Mouse (Mus musculus) heart, postnatal 4 days (tissue): ENCODE measurements at regions not wholly inside any gene's neighbourhood (a gene's known extent, or its start where the extent isn't known, plus 50 kb on each side); places are given as distances from the start of the nearest gene placed in this dataset.
A peak's percentile ranks its signal among the peaks of the same experiment; 100 is the strongest.

Experiments used
- DNase-seq: peaks from one replicate; pipeline ENCODE4 v3.0.0; 2021

DNA sequence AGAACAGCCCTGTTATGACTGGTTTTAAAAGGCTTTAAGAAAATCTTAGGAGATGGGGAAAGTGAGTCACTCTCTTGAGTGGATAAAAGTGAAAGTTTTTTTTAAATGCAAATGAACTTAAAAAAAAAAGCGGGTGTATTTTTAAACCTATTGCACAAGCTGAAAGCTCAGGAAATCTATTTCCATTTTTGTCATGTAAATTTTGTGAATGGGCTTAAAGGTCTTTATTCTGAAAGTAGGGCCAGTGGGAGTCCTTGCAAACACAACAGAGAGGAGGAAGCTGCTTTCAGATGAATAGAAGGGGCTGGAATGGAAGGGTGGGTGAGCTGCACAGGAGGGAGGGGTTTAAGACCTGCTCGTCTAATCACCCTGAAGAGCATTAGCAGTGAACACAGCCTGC lies 62.9 kb downstream of the Fam84a start:
- DNase-seq = no peak

DNA sequence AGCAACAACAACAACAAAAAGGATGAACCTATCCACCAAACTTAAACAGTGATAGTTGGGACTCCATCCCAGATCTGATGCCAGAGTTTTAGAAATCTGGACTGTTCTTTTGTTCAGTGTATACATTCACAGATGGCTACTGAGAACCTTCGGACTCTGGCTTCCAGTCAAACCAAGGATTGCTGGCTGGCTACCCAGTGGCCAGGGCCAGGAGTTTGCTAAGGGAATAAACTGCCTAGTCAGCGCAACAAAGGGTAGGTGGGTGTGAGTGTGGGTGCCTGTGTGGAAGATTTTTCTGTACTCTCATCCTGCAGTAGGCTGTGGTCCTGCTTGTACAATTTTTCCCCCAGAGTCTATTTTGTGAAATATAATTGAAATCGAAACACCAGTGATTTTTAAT lies 69.1 kb downstream of the Fam84a start:
- no peak for DNase-seq

DNA sequence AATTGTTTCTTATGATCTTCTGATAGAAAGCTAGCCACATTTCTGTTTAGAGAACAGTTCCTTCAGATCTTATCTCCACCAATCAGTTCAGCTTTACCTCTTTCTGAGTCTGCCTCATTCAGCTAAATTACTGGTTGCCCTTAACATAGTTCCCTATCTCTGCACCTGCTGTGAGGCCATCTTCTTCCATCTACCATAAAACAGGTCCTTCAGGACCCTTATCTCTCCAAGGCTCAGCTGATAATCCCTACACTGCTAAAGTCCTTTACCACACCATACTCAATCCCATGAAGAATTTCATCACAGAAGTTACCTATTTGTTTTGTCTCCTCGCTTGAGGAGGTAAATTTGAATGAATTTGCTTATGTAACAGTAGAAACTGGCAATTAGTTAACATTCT lies 72.0 kb downstream of the Fam84a start:
- no peak for DNase-seq

DNA sequence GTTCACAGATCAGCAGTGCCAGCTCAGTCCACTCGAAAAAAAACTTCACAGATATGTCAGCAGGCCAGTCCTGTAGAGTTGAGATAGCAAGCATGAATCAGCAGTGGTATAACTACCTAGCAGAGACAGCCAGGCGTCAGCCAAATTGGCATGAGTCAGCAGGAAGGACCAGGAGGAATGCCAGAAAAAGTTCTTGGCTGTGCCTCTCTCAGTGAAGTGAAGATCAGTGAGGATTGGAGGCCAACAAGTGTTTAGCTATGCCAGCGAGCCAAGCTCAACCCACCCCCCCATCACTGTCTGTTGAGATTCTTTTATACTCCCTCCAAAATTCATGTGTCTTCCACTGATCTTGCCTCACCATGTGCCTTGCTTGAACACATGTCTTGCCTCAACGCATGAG lies 82.8 kb downstream of the Fam84a start:
- peak; percentile 32 for DNase-seq

DNA sequence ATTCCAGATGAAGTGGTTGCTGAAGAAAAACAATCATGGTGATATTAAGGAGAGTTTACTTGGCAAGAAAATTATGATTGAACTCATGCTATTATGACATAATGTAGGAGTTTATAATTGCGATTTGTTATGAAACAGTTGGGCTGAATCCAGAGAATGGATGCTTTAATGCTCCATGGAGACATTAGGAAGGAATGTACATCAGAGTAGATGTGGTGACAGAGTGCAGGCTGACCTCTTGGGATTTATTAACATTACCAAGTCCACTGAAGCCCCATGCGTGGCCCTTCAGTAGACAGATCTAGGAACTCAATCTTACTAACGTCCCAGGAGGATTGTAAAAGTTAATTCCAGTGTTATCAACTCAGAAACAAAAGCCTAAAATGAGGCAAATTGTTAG lies 86.5 kb downstream of the Fam84a start:
- no peak for DNase-seq

DNA sequence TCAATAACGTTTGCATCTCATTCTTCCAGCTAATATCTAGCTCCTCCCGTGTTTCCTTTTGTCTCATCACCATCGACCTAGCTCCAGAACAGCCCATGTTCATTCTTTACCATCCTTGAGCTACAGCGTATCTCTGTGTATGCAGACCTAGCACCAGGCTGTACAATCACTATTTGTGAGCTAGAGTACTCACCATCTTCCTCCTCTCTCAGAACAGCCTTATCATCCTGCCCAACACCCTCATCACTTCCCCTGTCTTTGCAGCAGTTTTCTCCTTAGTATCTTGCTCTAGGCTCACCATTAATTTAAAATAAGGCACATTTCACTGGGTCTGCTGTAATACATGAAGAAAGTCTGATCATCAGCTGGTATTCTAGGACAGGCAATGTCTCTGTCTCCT lies 88.6 kb downstream of the Fam84a start:
- no peak for DNase-seq

DNA sequence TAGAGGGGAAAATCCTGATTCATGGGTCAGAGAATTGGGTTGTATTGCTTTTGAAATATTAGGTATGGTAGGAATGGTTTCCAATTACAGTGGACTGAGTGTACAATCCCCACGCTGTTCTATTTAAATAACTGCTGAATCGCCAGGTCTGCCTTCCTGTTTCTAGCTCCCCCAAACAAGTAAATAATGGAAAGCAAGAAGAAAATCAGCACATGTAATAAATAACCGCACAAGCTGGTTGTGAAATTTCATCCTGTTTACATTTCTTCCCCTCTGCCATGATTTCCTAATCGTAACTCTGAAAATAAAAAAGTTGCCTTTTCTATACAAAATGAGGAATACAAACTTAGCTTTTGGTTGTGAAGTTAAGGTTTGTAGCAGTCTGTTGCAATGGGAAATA lies 95.7 kb downstream of the Fam84a start:
- DNase-seq = no peak

DNA sequence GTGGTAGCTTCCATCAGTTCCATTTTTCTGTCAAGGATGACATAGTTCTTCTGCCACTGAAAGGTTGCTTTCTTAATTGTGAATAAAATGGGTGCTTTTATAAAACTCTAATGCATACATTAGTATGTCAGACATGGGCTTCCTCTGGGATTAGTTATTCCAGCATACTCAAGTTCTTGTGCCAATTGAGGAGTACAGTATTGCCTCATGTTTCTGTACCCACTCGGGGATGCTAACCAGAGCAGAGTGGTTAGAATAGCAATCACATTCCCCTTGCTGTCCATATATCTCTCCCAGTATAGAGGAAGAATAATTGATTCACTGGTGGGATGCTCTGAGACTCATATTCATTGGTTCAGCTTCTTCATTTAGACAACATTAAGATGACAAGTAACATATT lies 119.5 kb downstream of the Fam84a start:
- no peak for DNase-seq

DNA sequence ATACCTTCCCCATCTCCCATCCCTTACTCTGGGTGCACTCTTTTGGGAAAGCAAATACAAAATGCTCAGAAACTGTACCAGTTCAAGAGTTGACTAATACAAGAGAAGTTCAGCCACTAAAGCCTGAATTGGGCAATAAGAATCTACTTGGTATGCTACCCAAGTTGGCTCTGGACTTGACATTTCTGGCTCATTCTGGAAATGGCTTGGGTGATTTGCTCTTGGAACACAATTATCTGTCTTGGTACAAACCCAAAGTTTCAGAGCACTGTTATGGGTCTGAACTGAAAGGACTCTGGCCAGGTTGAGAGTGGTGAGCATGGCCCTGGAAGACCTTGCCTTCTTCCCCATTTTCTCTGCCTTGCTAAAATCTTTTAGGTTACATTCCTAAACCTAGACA lies 136.6 kb downstream of the Fam84a start:
- DNase-seq = no peak

DNA sequence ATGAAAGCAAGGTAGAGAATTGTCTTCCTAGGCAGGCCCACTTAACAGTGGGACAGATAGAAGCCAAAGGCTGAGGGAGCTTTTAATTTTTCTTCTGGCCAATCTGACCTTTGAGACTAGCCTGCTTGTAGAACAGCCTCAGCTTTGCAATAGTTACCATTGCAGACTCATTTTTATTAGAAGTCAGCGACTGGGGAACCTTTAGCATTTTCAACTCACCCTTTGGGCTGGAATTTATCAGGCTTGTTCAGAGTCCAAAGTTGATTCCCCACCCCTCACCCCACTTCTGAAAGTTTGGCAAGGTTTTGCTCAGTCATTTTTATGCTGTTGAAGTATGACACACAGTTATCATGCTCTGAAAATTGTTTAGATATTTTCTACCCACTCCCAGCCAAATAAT lies 145.9 kb downstream of the Fam84a start:
- DNase-seq = no peak

DNA sequence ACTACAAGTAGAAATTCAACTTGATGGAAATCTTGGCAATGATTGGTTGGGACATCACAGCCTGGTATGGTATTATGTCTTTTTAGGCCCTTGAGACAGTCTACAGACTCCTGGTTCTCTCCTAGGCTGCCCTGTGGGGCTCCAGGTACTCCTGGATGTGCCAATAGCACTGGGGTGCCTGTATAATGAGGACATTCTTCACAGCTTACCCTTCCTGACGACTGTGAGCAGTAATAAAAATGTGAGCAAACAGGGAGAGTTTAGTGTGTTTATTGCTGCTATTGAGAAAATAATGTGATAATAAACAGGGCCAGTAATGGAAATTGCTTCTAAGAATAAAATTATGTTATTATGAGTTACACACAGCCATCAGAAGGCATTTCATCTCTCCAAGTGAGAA lies 150.2 kb downstream of the Fam84a start:
- DNase-seq = no peak

DNA sequence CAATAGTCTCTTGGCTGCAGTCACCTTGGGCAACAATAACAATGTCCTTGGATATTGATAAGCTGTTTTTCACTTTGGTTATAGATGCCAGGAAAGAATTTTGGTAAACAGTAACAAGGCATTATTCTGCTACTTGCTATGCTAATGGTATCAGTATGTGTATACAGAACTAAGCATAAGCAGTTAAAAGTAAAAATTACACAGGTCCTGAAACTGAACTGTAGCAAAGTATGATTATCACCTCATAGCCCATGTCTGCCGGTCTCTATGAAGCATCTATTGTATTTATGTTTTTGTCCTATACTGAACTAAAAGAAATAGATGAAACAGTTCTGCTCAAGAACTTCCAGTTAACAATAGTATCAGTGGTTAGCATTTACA lies 167.5 kb downstream of the Fam84a start:
- no peak for DNase-seq

DNA sequence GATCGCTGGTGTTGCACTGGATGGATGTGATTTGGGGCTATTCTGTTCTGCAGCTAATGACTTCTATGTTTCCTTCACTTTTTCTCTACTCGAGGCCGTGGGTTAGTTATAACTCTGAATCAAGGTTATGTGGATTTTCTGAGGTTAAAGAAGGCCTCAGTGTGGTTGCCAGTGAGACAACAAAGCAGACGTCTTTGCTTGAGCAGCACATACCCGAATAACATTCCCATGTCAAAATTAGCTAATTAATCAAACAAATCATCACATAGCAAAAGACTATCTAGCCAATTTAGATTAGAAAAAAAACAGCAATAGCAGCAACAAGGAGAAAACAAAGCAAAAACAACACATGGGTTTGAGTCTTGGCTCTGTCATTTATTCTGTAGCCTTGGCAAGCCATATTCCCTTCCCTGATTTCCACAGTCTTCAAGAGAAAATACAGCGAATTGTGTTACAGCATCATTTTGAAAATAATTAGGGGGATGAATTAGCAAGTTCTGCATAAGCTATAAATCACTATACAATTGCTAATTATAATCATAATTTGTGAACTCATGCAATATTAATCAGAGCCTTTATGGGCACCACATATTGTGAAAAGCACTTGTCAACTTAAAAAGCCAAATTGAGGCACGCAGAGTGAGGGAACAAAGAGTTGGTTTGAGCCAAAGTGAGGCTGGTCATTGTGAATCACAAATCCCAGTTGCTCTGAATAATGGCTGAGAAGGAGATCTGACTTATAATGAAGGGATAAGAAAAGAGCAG lies 168.0 kb downstream of the Fam84a start:
- DNase-seq = no peak

DNA sequence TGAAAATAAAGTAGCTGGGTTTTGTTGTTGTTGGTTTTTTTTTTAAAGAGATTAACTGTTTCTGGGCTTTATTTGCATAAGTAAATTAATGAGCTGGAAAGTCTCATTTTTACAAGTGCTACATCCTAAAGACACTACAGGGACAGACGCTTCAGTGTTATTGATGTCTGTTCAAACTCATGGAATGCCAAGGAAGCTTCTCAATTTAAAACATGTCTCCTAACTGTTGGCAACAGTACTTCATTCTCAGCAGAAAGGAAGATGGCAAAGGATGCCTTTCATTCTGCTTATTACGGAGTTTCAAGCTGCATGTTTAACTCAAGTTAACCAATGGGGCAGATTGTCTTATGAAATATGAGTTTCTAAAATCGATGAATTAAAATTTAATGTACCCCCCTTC lies 187.3 kb downstream of the Fam84a start:
- no peak for DNase-seq

DNA sequence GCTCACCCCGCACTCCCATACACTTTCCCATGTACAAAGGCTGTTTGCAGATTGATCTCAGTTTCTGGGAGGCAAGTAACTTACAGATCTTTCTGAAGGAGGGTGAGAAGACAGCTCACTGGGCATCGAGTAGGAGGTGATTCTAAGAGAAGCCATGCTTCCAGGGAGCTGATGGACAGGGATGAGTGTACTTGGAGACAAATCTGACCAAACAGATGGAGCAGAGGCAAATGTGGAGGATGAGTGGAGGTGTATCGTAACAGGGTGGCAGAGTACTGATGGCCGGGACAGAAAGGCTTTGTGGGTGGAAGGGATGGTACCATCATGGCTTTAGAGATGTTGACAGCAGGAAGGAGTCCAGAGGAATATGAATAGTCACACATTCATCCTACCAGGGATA lies 212.4 kb downstream of the Fam84a start:
- no peak for DNase-seq

DNA sequence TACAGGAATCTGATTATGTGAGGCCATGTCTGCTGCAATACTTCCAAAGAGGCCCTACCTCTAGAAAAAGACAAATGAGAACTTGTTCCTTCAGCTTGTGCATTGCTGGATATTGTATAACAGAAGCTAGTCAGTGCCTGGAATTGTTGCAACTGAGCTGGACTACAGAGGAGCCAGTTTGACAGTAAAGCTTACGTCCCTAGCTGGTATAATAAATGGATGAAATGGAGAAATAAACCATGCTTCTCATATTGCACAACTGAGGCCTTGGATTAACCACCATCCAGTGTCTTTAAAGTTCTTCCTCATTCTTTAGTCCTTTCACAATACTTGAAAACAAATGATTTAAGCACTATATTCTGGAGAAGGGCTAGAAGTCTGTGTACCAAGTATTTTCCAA lies 230.8 kb downstream of the Fam84a start:
- DNase-seq = no peak

DNA sequence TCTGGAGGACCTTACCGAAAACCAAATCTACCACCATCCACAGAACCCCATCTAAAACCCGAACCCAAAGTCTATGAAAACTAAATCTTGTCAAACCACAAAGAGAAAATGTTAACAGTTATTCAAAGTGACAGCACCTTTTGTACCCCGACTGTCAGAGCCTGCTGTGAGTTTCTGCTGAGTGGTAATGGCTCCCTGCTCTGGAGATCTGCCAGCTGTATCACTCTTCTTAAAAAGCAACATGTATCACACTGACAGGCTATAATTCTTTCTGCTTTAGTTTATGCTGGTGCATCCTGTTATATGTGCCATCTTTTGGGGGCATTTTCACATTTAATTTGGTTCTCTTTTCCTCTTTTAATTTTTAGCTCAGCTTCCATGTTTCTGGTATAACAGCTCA lies 268.5 kb downstream of the Fam84a start:
- DNase-seq = no peak

DNA sequence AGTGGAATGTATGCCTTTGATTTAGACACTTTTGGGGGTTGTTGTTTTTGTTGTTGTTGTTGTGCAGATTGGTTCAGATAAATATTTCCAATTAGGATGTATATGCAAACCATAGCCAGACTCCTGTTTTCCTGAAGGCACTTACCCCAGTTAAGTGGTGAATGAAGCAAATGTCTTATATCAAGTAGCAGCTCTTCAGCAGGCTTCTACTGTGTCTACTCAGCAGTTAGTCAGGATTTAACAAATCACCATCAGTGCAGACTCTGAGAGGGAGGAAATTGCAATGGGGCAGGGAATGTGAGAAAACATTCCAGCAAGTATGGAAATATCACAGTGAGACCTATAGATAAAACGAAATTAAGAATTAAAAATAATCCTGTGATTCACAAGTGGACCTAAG lies 282.7 kb downstream of the Fam84a start:
- DNase-seq = no peak

DNA sequence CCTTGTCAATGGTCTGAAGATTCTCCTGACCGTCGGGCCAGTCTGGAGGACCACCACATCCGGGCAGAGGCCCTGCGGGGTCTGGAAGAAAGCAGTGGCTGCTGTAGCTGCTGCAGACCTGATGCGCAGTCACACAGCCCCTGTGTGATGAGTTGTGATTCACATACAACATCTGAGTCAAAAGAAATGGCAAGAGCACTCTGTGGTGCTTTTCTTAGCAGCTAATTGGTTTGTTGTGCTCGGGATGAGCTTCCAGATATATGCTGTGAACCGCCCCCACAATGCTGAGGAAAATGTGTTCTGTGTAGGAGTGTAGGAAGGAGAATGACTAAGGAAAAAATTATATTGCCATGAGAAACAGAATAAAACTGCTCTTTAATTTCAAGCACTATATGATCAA lies 290.6 kb downstream of the Fam84a start:
- DNase-seq = no peak

DNA sequence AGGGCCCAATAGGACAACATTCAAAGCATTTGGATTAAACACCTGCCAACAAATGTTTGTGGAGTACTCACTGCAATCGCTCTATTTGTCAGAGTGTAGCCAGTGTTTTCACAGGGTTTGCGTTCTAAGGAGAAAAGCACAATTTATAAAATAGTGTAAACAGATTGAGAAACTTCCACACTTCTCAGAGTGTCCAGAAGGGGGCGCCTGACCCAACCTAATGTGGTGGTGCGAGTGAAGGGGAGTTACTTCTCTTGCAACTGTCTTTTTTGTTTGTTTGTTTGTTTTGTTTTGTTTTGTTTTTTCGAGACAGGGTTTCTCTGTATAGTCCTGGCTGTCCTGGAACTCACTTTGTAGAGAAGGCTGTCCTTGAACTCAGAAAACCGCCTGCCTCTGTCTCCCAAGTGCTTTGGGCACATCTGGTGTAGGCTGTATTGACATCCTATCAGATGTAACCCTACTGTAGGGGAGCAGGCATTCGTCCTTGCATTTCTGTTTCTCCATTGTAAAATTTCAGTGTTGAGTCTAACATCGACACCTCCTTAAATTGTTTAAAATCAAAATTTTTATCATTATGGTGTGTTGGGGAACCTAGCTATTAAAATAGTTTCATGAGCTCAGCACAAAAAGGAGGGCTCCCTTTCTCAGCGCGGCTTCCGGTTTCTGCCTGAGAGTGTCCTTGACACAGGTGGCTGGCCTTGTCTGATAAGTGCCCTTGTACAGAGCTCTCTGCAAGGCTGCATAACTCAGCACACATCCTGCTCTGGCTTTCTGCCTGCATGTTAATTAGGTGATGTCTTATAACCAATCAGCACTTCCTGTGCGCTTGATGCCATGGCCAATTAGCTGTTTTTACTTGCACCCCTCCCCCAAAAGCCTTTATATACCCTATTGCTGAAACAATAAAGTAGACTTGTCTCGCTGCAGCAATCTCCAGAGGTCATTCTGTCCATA lies 307.0 kb downstream of the Fam84a start:
- peak; percentile 55 for DNase-seq

DNA sequence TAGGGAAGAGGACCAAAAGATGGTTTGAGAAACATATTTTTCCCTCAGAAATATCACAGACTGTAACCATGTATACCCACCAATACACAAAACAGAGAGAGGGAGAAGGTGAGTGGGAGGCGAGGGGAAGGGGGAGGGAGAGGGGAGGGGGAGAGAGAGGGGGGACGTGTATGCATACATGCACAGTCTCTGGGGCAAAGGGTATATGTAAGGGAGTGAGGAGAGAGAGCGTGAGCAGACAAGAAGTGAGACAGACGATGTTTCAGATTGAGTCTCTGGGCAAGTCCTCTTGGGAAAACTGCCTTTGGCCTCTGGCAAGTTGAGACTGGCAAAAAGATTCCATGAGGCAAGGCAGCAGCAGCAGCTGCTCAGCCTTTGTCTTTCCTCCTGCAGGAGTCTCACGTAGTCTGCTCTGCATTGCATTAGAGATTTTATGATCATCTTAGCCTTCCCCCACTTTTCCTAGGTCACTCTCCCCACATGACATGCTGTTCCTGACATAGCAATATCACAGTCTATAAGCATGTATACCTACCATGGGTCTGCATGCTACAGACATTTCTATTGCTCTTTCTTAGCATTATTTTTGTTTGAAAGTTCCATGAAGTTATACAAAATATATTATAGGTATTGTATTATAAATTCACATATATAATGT lies 308.3 kb downstream of the Fam84a start:
- DNase-seq = no peak

DNA sequence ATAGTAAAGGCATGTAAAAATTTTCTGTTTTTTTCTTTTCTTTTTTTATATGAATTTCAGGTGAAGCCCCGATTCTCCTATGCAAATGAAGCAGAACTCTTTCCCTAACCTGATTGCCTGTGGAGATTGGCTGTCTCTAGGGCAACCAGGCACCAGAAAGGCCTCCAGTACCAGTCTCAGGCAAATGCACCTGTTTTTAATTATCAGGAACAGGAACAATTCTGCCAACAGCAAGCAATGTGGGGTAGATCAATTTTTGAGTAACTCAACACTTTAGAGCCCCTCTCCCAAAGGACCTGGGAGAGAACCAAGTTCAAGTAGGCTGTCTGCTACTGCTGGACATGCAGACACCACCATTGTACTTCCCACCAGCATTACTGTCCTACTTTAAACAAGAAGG lies 310.6 kb downstream of the Fam84a start:
- no peak for DNase-seq

DNA sequence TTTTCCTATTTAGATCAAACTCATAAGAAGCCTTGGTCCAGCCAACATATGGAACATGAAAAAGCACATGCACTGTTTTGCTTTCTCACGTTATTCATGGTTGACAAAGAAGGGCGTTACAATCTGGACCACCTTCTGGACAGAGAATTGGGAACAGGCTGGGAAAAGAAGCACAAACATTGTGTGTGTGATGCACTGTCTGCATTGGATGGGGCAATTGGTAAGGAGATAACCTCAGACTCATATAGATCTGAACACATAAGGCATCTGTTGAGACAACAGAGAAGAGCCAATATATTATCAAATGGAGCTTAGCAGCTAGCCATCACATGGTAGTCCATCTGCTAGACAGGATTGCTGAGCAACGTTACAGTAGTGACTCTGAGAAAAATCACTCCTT lies 317.1 kb downstream of the Fam84a start:
- DNase-seq = no peak

DNA sequence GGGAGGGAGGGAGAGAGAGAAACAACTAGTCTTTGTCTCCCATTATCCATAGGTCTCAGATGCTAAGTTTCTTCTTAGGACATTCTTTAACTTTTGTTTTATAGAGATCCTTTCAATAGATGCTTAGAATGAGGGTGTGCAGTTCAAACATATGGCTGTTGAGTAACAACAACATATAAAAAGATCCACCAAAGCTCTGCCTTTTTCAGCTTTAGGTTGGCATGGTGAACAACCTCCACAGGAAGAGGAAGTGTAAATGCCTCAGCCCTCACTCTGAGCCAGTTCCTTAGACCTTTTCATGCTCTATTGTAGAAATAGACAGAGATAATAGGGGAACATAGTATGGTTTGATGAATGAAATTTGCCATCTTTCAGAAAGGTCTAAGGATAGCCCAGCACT lies 326.0 kb downstream of the Fam84a start:
- DNase-seq = no peak
